Mouse (Mus musculus) CD4-positive, CD25-positive, alpha-beta regulatory T cell, adult 4 months (primary cell): Measurements from ENCODE around the gene Sema3b. TPM values are rescaled to one million over a fixed set of nuclear protein-coding genes. Genes with fewer than 3 reads are reported as not detected.

Experiments used
- ATAC-seq: one replicate; pipeline ENCODE4 v1.8.0; 2017
- polyA plus RNA-seq, 2 experiments: library from polyadenylated mRNA; unstranded; fragments of 100-300 nt; shearing (Covaris generic); gene quantifications; one replicate each; pipeline ENCODE4 v1.2.1; 2017

Gene Sema3b
- polyA plus RNA-seq, 2 experiments from 2014 or later = not detected

GRCm38 (mm10) chr9:107612191-107612944, 3.3 kb upstream of the Sema3b start:
- peak; percentile 95 for ATAC-seq

- ATAC-seq = no peak
These were observed 2.6 kb upstream of the Sema3b start for GRCm38 (mm10) chr9:107611456-107612190.

- ATAC-seq = no peak
These were observed 403 bp upstream of the Sema3b start for GRCm38 (mm10) chr9:107609433-107609830.

- ATAC-seq = no peak
These were observed 1.3 kb downstream of the Sema3b start for GRCm38 (mm10) chr9:107607653-107608245.

- ATAC-seq = no peak
These were observed 2.0 kb downstream of the Sema3b start for GRCm38 (mm10) chr9:107607036-107607435.

GRCm38 (mm10) chr9:107606591-107606990, 2.4 kb downstream of the Sema3b start:
- no peak for ATAC-seq

GRCm38 (mm10) chr9:107605041-107605661, 3.9 kb downstream of the Sema3b start:
- ATAC-seq = no peak

GRCm38 (mm10) chr9:107603251-107603650, 5.8 kb downstream of the Sema3b start:
- ATAC-seq = no peak

- peak; percentile 79 for ATAC-seq
These were observed 6.9 kb downstream of the Sema3b start for GRCm38 (mm10) chr9:107602068-107602648.

- ATAC-seq = no peak
These were observed 7.8 kb downstream of the Sema3b start for GRCm38 (mm10) chr9:107601275-107601674.

GRCm38 (mm10) chr9:107600745-107601144, 8.3 kb downstream of the Sema3b start:
- no peak for ATAC-seq

GRCm38 (mm10) chr9:107599842-107600241, 9.2 kb downstream of the Sema3b start:
- ATAC-seq = no peak

- no peak for ATAC-seq
These were observed 9.6 kb downstream of the Sema3b start for GRCm38 (mm10) chr9:107599433-107599832.

- ATAC-seq = no peak
These were observed 10.6 kb downstream of the Sema3b start for GRCm38 (mm10) chr9:107598385-107598784.

GRCm38 (mm10) chr9:107596619-107597569, 12.1 kb downstream of the Sema3b start:
- no peak for ATAC-seq

GRCm38 (mm10) chr9:107594281-107595062, 14.6 kb downstream of the Sema3b start:
- ATAC-seq = no peak

GRCm38 (mm10) chr9:107593101-107593976, 15.7 kb downstream of the Sema3b start:
- no peak for ATAC-seq

GRCm38 (mm10) chr9:107590773-107591060, 18.3 kb downstream of the Sema3b start:
- ATAC-seq = no peak

- ATAC-seq = no peak
These were observed 18.8 kb downstream of the Sema3b start for GRCm38 (mm10) chr9:107590058-107590772.
